Mouse (Mus musculus) lung, adult 2 months (tissue): ENCODE measurements at regions not wholly inside any gene's neighbourhood (a gene's known extent, or its start where the extent isn't known, plus 50 kb on each side); places are given as distances from the start of the nearest gene placed in this dataset.

Experiments used
- CTCF ChIP-seq: fragments of 200-500 bp; IDR thresholded peaks from 2 replicates; pipeline ENCODE4 v1.5.1; 2011; ENCODE audit warnings: mild to moderate bottlenecking, low read length, control low read depth; ENCODE audit not compliant: insufficient read depth
- POLR2A ChIP-seq: fragments of 200-500 bp; IDR thresholded peaks from 2 replicates; pipeline ENCODE4 v1.6.1; 2011; ENCODE audit warnings: low read depth, mild to moderate bottlenecking, control low read depth, low read length, borderline replicate concordance; ENCODE audit errors: extremely low read depth

DNA sequence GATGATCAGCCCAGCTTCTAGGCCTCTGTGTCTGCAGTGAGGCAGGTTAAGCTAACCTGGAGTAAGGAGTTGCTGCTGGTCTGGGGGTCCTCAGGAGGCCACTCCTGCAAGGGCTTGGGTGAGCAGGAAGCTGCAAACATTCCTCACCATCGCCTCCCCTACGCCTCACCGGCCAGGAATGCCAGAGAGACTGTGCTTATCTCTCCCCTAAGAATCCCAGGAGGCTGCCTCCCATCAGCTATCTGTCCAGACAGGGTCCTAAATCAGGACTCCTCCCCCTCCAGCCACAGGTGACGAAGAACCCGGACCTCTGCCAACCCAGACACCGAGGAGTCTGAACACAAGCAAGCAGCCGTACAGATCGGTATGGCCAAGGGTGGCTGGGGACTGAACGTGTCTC, 56.8 kb downstream of the Gm26897 start:
- TF ChIP-seq POLR2A, result no peak
- no peak for TF ChIP-seq CTCF
